ENCODE assay signal across 7 mouse cellular contexts in genomic region chr2:39005574-39006079, GRCm38 (mm10). TPM values are rescaled to one million over a fixed set of nuclear protein-coding genes. Genes with fewer than 3 reads are reported as not detected.
DNase-seq lines count a peak whose midpoint lies in the region; ATAC-seq and TF ChIP-seq lines count a peak whose summit lies in the region.

Gene Rpl35 (minus strand): TSS chr2:39005624.

- H3K27ac ChIP-seq in forebrain, postnatal 0 days (ENCODE audit: low read depth, low read length), result peak within 1 kb of the TSS; percentile 85
- peak within 1 kb of the TSS; percentile 81 for H3K27ac ChIP-seq in hindbrain, embryonic 14.5 days
- H3K27ac ChIP-seq in midbrain, embryonic 10.5 days (replicated peaks), result peak within 1 kb of the TSS; percentile 97
- peak within 1 kb of the TSS; percentile 6; the same call in 1 of the 2 replicates for H3K27ac ChIP-seq in thymus, adult 2 months (ENCODE audit: control insufficient read depth, insufficient read depth, low read length)

- WGBS in forebrain, postnatal 0 days, result 14% methylated on average over 15 of the region's 15 CpGs
- WGBS in hindbrain, embryonic 14.5 days, result 12% methylated on average over 15 of the region's 15 CpGs
- WGBS in midbrain, embryonic 10.5 days, result 14% methylated on average over 15 of the region's 15 CpGs
- 10% methylated on average over 15 of the region's 15 CpGs for WGBS in thymus, adult 2 months

- peak within 1 kb of the TSS; percentile 92 for H3K4me3 ChIP-seq in G1E (ENCODE audit: low read depth, low read length)
- H3K4me3 ChIP-seq in forebrain, postnatal 0 days (ENCODE audit: low read depth, low read length), result peak within 1 kb of the TSS; percentile 70
- peak within 1 kb of the TSS; percentile 69 for H3K4me3 ChIP-seq in hindbrain, embryonic 14.5 days (replicated peaks; ENCODE audit: low read length)
- peak within 1 kb of the TSS; percentile 94 for H3K4me3 ChIP-seq in midbrain, embryonic 10.5 days
- H3K4me3 ChIP-seq in thymus, adult 2 months (ENCODE audit: control insufficient read depth, insufficient read depth, low read length), result peak within 1 kb of the TSS; percentile 91

- no peak for ATAC-seq in G1E (ENCODE audit: extremely low read depth, insufficient number of reproducible peaks, low FRiP score, poor library complexity, severe bottlenecking)
- ATAC-seq in forebrain, postnatal 0 days, result no peak
- no peak for ATAC-seq in hindbrain, embryonic 14.5 days (ENCODE audit: low FRiP score)

- peak within 1 kb of the TSS; percentile 79 for H3K9ac ChIP-seq in forebrain, postnatal 0 days
- H3K9ac ChIP-seq in hindbrain, embryonic 14.5 days, result peak within 1 kb of the TSS; percentile 78

- intact Hi-C loops in left cerebral cortex, postnatal 36 days (cut with DNase I), result loop anchor here (10.0 kb wide), 1 partner anchor 361 kb away; the partner anchor contains the start of gene Psmb7

- H3K9me3 ChIP-seq in G1E (replicated peaks), result no peaks in the 10 kb centered on the region
- no peaks in the 10 kb centered on the region for H3K9me3 ChIP-seq in forebrain, postnatal 0 days (ENCODE audit: low read length)
- no peaks in the 10 kb centered on the region for H3K9me3 ChIP-seq in hindbrain, embryonic 14.5 days (ENCODE audit: control insufficient read depth, low read length)
- no peaks in the 10 kb centered on the region for H3K9me3 ChIP-seq in midbrain, embryonic 10.5 days (replicated peaks)

- no peaks in the 10 kb centered on the region for H3K27me3 ChIP-seq in G1E (ENCODE audit: insufficient read depth, low read length)
- H3K27me3 ChIP-seq in forebrain, postnatal 0 days (ENCODE audit: insufficient read depth, low read length), result no peaks in the 10 kb centered on the region
- no peaks in the 10 kb centered on the region for H3K27me3 ChIP-seq in hindbrain, embryonic 14.5 days (ENCODE audit: control insufficient read depth, insufficient read depth, low read length)
- H3K27me3 ChIP-seq in midbrain, embryonic 10.5 days (ENCODE audit: low read depth, poor library complexity, severe bottlenecking), result no peaks in the 10 kb centered on the region
- no peaks in the 10 kb centered on the region for H3K27me3 ChIP-seq in thymus, adult 2 months (ENCODE audit: control insufficient read depth, insufficient read depth, low read length)

- H3K36me3 ChIP-seq in G1E (replicated peaks), result peaks cover 53% of the 10 kb centered on the region
- H3K36me3 ChIP-seq in forebrain, postnatal 0 days (ENCODE audit: insufficient read depth), result peaks cover 24% of the 10 kb centered on the region
- peaks cover 31% of the 10 kb centered on the region for H3K36me3 ChIP-seq in hindbrain, embryonic 14.5 days (replicated peaks; ENCODE audit: control insufficient read depth, insufficient read depth)
- peaks cover 36% of the 10 kb centered on the region for H3K36me3 ChIP-seq in midbrain, embryonic 10.5 days
- H3K36me3 ChIP-seq in thymus, adult 2 months (ENCODE audit: control insufficient read depth, insufficient read depth, low read length), result peaks cover 23% of the 10 kb centered on the region

- no peak for TF ChIP-seq POLR2A in thymus, adult 2 months (IDR thresholded peaks at IDR 0.05; ENCODE audit: control insufficient read depth, extremely low read depth, insufficient read depth, low read length, poor library complexity)

- TF ChIP-seq CTCF in G1E (IDR thresholded peaks at IDR 0.05; ENCODE audit: low read depth, low read length), result no peak
- TF ChIP-seq CTCF in forebrain, postnatal 0 days (IDR thresholded peaks at IDR 0.05; ENCODE audit: low read depth), result peak; percentile 33
- no peak for TF ChIP-seq CTCF in thymus, adult 2 months (IDR thresholded peaks at IDR 0.05; ENCODE audit: borderline replicate concordance, control insufficient read depth, extremely low read depth, insufficient read depth, low read length, poor library complexity)

- peak within 1 kb of the TSS; percentile 78 for H3K4me2 ChIP-seq in forebrain, postnatal 0 days (ENCODE audit: low read depth)
- peak within 1 kb of the TSS; percentile 80 for H3K4me2 ChIP-seq in hindbrain, embryonic 14.5 days (replicated peaks)

- DNase-seq in G1E (ENCODE audit: low spot score), result no peak
- peak; percentile 69 to 74 for DNase-seq in adrenal gland, postnatal 36 days
- DNase-seq in forebrain, postnatal 0 days, result no peak
- no peak for DNase-seq in hindbrain, embryonic 14.5 days (ENCODE audit: low spot score)
- DNase-seq in left cerebral cortex, postnatal 36 days (ENCODE audit: low spot score in 2 of 2), result no peak
- no peak for DNase-seq in midbrain, embryonic 10.5 days (ENCODE audit: low spot score)
- DNase-seq in thymus, adult 2 months, result peak; percentile 73

- H3K4me1 ChIP-seq in G1E (ENCODE audit: insufficient read depth, low read depth, low read length), result peaks cover 64% of the 10 kb centered on the region
- peaks cover 24% of the 10 kb centered on the region for H3K4me1 ChIP-seq in forebrain, postnatal 0 days (ENCODE audit: insufficient read depth)
- H3K4me1 ChIP-seq in hindbrain, embryonic 14.5 days (replicated peaks; ENCODE audit: control insufficient read depth, insufficient read depth, low read length), result peaks cover 43% of the 10 kb centered on the region
- H3K4me1 ChIP-seq in midbrain, embryonic 10.5 days, result peaks cover 58% of the 10 kb centered on the region
- peaks cover 17% of the 10 kb centered on the region for H3K4me1 ChIP-seq in thymus, adult 2 months (replicated peaks; ENCODE audit: control insufficient read depth, insufficient read depth, low read length)

RNA-seq across cellular contexts. Expression of gene Rpl35, which starts in this region (rescaled TPM):
- total RNA-seq in G1E (2014; fragmentation: Nextera tagmentation), result 628 and 641 TPM in 2 replicates
- 1,378 and 1,941 TPM in 2 replicates for total RNA-seq in G1E (2017)
- polyA plus RNA-seq in G1E (2012), result 315 and 358 TPM in 2 replicates
- 100 to 1,000 TPM; 461 to 462 TPM for total RNA-seq in adrenal gland, postnatal 36 days (2021)
- 128 and 358 TPM in 2 replicates for total RNA-seq in forebrain, postnatal 0 days (2014; rRNA removed)
- polyA plus RNA-seq in forebrain, postnatal 0 days (2015; fragmentation: Nextera tagmentation; extraction: Ambion mirVana), result 660 and 891 TPM in 2 replicates
- polyA plus RNA-seq in hindbrain, embryonic 14.5 days (2014; fragmentation: Nextera tagmentation; extraction: Ambion mirVana), result 580 and 697 TPM in 2 replicates
- total RNA-seq in left cerebral cortex, postnatal 36 days (2021), result 100 to 1,000 TPM; 224 to 255 TPM
- 837 and 1,005 TPM in 2 replicates for polyA plus RNA-seq in midbrain, embryonic 10.5 days (2016; fragmentation: Nextera tagmentation; extraction: Ambion mirVana)
- 207 and 221 TPM in 2 replicates for polyA plus RNA-seq in thymus, adult 2 months (2012; rRNA removed)

Comparison
In these comparisons a context has a peak if more than half of its experiments do, and no peak if none do; other contexts are left out.
1. DNase-seq: peak in adrenal gland, postnatal 36 days (2 of 2) and thymus, adult 2 months (single experiment); none in G1E (single experiment), forebrain, postnatal 0 days (single experiment), hindbrain, embryonic 14.5 days (single experiment), left cerebral cortex, postnatal 36 days (0 of 2) and midbrain, embryonic 10.5 days (single experiment).
2. H3K27ac ChIP-seq: peak in every context shown above with its lines; median percentile 97 in midbrain, embryonic 10.5 days; 85 in forebrain, postnatal 0 days; 81 in hindbrain, embryonic 14.5 days; 6 in thymus, adult 2 months.
3. Peak in every context shown above with its lines, with median percentiles within 50 percentile points of each other: H3K4me3 ChIP-seq.